Mouse (Mus musculus): Measurements from ENCODE around the gene Clk2. TPM values are rescaled to one million over a fixed set of nuclear protein-coding genes. Genes with fewer than 3 reads are reported as not detected.
"Not testable (repeated sequence)": the region's sequence is repeated elsewhere in the genome, so short reads cannot be mapped to it uniquely, and the experiment has no call there.

The Clk2 gene
- total RNA-seq, 2 experiments from 2014 or later = 47.8 to 56.1 TPM

- Histone ChIP-seq H3K4me3 (no peak overlapping the region), H3K27ac (no peak overlapping the region)
- no peak for TF ChIP-seq CTCF (conservative IDR thresholded peaks at IDR 0.05)
- DNase-seq (ENCODE audit: low spot score in 2 of 2) = no peak
Measured at GRCm38 (mm10) chr3:89145566-89145965, 19.0 kb upstream of the Clk2 start.

- H3K27ac ChIP-seq = no peak overlapping the region
- no peak overlapping the region for H3K4me3 ChIP-seq
- TF ChIP-seq CTCF (conservative IDR thresholded peaks at IDR 0.05) = no peak
- no peak for DNase-seq (ENCODE audit: low spot score in 2 of 2)
Measured at GRCm38 (mm10) chr3:89147101-89147978, 17.3 kb upstream of the Clk2 start.

GRCm38 (mm10) chr3:89147979-89148311 lies 16.6 kb upstream of the Clk2 start:
- Histone ChIP-seq H3K27ac (no peak overlapping the region), H3K4me3 (no peak overlapping the region)
- no peak for DNase-seq (ENCODE audit: low spot score in 2 of 2)
- TF ChIP-seq CTCF (conservative IDR thresholded peaks at IDR 0.05) = no peak

GRCm38 (mm10) chr3:89148567-89148966 lies 16.0 kb upstream of the Clk2 start:
- Histone ChIP-seq H3K4me3 (no peak overlapping the region), H3K27ac (no peak overlapping the region)
- no peak for TF ChIP-seq CTCF (conservative IDR thresholded peaks at IDR 0.05)
- no peak for DNase-seq (ENCODE audit: low spot score in 2 of 2)

GRCm38 (mm10) chr3:89152084-89152835 lies 12.3 kb upstream of the Clk2 start:
- Histone ChIP-seq H3K4me3 (no peak overlapping the region), H3K27ac (no peak overlapping the region)
- no peak for DNase-seq (ENCODE audit: low spot score in 2 of 2)
- no peak for TF ChIP-seq CTCF (conservative IDR thresholded peaks at IDR 0.05)

GRCm38 (mm10) chr3:89156951-89157350 lies 7.6 kb upstream of the Clk2 start:
- Histone ChIP-seq H3K4me3 (no peak overlapping the region), H3K27ac (no peak overlapping the region)
- no peak for TF ChIP-seq CTCF (conservative IDR thresholded peaks at IDR 0.05)
- no peak for DNase-seq (ENCODE audit: low spot score in 2 of 2)

GRCm38 (mm10) chr3:89158651-89159050 lies 5.9 kb upstream of the Clk2 start:
- H3K27ac ChIP-seq = no peak overlapping the region
- DNase-seq (ENCODE audit: low spot score in 2 of 2) = no peak
- TF ChIP-seq CTCF (conservative IDR thresholded peaks at IDR 0.05) = no peak
- no peak overlapping the region; the same call in 1 of the 2 replicates for H3K4me3 ChIP-seq

GRCm38 (mm10) chr3:89159211-89159610 lies 5.4 kb upstream of the Clk2 start:
- no peak for TF ChIP-seq CTCF (conservative IDR thresholded peaks at IDR 0.05)
- Histone ChIP-seq H3K4me3 (peak overlapping the region; percentile 62), H3K27ac (no peak overlapping the region)
- no peak for DNase-seq (ENCODE audit: low spot score in 2 of 2)

- TF ChIP-seq CTCF (conservative IDR thresholded peaks at IDR 0.05) = peak; percentile 73
- H3K4me3 ChIP-seq = peak within 1 kb of the TSS; percentile 62
- no peak within 1 kb of the TSS for H3K27ac ChIP-seq
- DNase-seq (ENCODE audit: low spot score in 2 of 2) = peak in 1 of 2 experiments; percentile 59
Measured at GRCm38 (mm10) chr3:89159616-89160344, 4.8 kb upstream of the Clk2 start, which contains the start of gene Hcn3. Gene Hcn3, minus strand, starts transcription at chr3:89160196.

- H3K4me3 ChIP-seq; H3K27ac ChIP-seq; DNase-seq (ENCODE audit: low spot score in 2 of 2): not testable (repeated sequence)
Measured at GRCm38 (mm10) chr3:89161207-89161606, 3.4 kb upstream of the Clk2 start.

GRCm38 (mm10) chr3:89161786-89162185 lies 2.8 kb upstream of the Clk2 start:
- no peak for TF ChIP-seq CTCF (conservative IDR thresholded peaks at IDR 0.05)

GRCm38 (mm10) chr3:89163123-89163522 lies 1.5 kb upstream of the Clk2 start:
- no peak for DNase-seq (ENCODE audit: low spot score in 2 of 2)
- TF ChIP-seq CTCF (conservative IDR thresholded peaks at IDR 0.05) = no peak
- no peak overlapping the region for H3K27ac ChIP-seq
- H3K4me3 ChIP-seq = no peak overlapping the region

More at GRCm38 (mm10) chr3:89161786-89162185, 2.8 kb upstream of the Clk2 start:
- H3K4me3 ChIP-seq = no peak overlapping the region
- no peak for DNase-seq (ENCODE audit: low spot score in 2 of 2)
- H3K27ac ChIP-seq = no peak overlapping the region
